In the genomic region with DNA sequence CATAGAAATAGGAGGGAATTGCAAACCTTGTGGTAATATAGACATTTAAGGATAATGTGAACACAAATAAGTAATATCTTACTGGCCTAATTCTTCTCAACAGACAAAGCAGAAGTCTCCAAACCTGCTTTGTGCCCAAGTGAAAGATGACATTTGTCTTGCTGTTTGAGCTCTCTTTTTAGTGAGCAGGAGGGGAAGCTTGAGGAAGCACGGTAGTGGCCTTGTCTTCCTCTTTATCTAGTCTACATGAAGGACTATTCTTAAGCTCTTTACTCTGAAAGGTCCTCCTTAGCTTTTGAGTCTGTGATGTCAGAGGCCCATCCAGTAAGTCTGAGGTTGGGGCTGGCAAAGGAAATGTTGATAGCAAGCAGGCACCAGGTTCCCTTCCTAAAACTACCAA, we compare ENCODE assay signal across 23 mouse cellular contexts. TPM values are rescaled to one million over a fixed set of nuclear protein-coding genes. Genes with fewer than 3 reads are reported as not detected.
DNase-seq lines count a peak whose midpoint lies in the region; ATAC-seq and TF ChIP-seq lines count a peak whose summit lies in the region.
"Had no signal": no experiment of that assay in that cellular context is flagged by ENCODE, and none has a peak within 500 bp of the region (broad histone marks: within the 10 kb centered on the region; RNA-seq: fewer than 3 reads in every experiment).

No protein-coding gene starts in this region.

- no peak overlapping the region for H3K9ac ChIP-seq in heart, adult 2 months (ENCODE audit: low read depth, low read length)
- H3K9ac ChIP-seq: embryonic facial prominence, embryonic 13.5 days; forebrain, embryonic 12.5 days; forebrain, postnatal 0 days; heart, embryonic 15.5 days; hindbrain, embryonic 14.5 days; intestine, embryonic 15.5 days had no signal

- TF ChIP-seq POLR2A in heart, adult 2 months (IDR thresholded peaks at IDR 0.05; ENCODE audit: insufficient read depth, low read depth, low read length) = no peak
- TF ChIP-seq POLR2A in cortical plate, adult 2 months (IDR thresholded peaks at IDR 0.05; ENCODE audit: extremely low read depth, insufficient read depth, low read length) = no peak

- peak; percentile 48 for DNase-seq in heart, adult 11 months
- DNase-seq in heart, adult 2 months = no peak
- peak; percentile 54 for DNase-seq in A20 (ENCODE audit: low read depth, low spot score)
- DNase-seq in gastrocnemius, adult 8-10 months (ENCODE audit: low spot score in 2 of 2) = no peak
- no peak for DNase-seq in gastrocnemius, postnatal 10 days
- no peak for DNase-seq in embryo, embryonic 11 days
- DNase-seq: adrenal gland, postnatal 14 days; cerebellum, adult 18-20 months; cerebellum, postnatal 10 days; forebrain, postnatal 0 days; gastrocnemius, postnatal 25 days; heart, adult 18-20 months; heart, postnatal 14 days had no signal

- no peaks in the 10 kb centered on the region; the same call in 1 of the 2 replicates for H3K79me2 ChIP-seq in heart, adult 2 months (replicated peaks; ENCODE audit: control insufficient read depth, insufficient read depth, low read length)

- no peak for TF ChIP-seq CTCF in heart, adult 2 months (IDR thresholded peaks at IDR 0.05)
- no peak for TF ChIP-seq CTCF in cortical plate, adult 2 months (IDR thresholded peaks at IDR 0.05; ENCODE audit: extremely low read depth, insufficient read depth, low read length)

- H3K4me1 ChIP-seq in heart, adult 2 months (ENCODE audit: control insufficient read depth, insufficient read depth, low read length) = peaks cover 4% of the 10 kb centered on the region
- no peaks in the 10 kb centered on the region for H3K4me1 ChIP-seq in cortical plate, adult 2 months (ENCODE audit: control insufficient read depth, insufficient read depth, low read length)
- H3K4me1 ChIP-seq: embryonic facial prominence, embryonic 13.5 days; forebrain, embryonic 12.5 days; hindbrain, embryonic 10.5 days; intestine, embryonic 15.5 days had no signal

- H3K4me3 ChIP-seq in heart, adult 2 months = no peak overlapping the region
- H3K4me3 ChIP-seq in cortical plate, adult 2 months (ENCODE audit: insufficient read depth, low read length) = no peak overlapping the region
- H3K4me3 ChIP-seq: embryonic facial prominence, embryonic 13.5 days; forebrain, embryonic 12.5 days; heart, embryonic 15.5 days; hindbrain, embryonic 10.5 days; intestine, embryonic 15.5 days had no signal

- H3K27ac ChIP-seq in heart, adult 2 months = no peak overlapping the region
- H3K27ac ChIP-seq in cortical plate, adult 2 months (ENCODE audit: insufficient read depth, low read length) = peak overlapping the region; percentile 47; the same call in 1 of the 2 replicates
- H3K27ac ChIP-seq: embryonic facial prominence, embryonic 13.5 days; forebrain, embryonic 12.5 days; heart, embryonic 15.5 days; hindbrain, embryonic 10.5 days; hindbrain, embryonic 14.5 days; intestine, embryonic 15.5 days had no signal

- peak; percentile 59 for ATAC-seq in megakaryocyte, adult 5-6 weeks (ENCODE audit: poor library complexity, severe bottlenecking)
- ATAC-seq: activated CD4-positive, CD25-positive, alpha-beta regulatory T cell, adult 4 months; forebrain, postnatal 0 days; intestine, embryonic 15.5 days; Patski had no signal

- H3K27me3 ChIP-seq in heart, adult 2 months (ENCODE audit: control insufficient read depth, insufficient read depth, low read length) = no peaks in the 10 kb centered on the region
- H3K27me3 ChIP-seq: embryonic facial prominence, embryonic 13.5 days; forebrain, embryonic 12.5 days; heart, embryonic 15.5 days; intestine, embryonic 15.5 days; Patski had no signal

- 34% methylated on average over 1 of the region's 1 CpGs for WGBS in heart, adult 2 months

- TF ChIP-seq EP300 in heart, adult 2 months (IDR thresholded peaks at IDR 0.05; ENCODE audit: insufficient read depth, low read depth, low read length) = no peak

- intact Hi-C loops in heart, adult 2 months (cut with DNase I) = no loop called here

- H3K36me3 ChIP-seq in heart, adult 2 months (ENCODE audit: control insufficient read depth, insufficient read depth, low read length) = peaks cover 9% of the 10 kb centered on the region
- H3K36me3 ChIP-seq: embryonic facial prominence, embryonic 13.5 days; forebrain, embryonic 12.5 days; heart, embryonic 15.5 days; hindbrain, embryonic 10.5 days; intestine, embryonic 15.5 days had no signal

RNA-seq across cellular contexts. Expression of a gene that starts 43.1 kb away (rescaled TPM):
- 10 to 100 TPM; 27.2 to 27.4 TPM for total RNA-seq in heart, adult 2 months (2021)
- polyA plus RNA-seq in heart, adult 2 months (2012; rRNA removed) = 10.4 and 28.1 TPM in 2 replicates
- 11.1 and 12.7 TPM in 2 replicates for polyA plus RNA-seq in cortical plate, adult 2 months (2012; rRNA removed)
- 0.30 TPM in 1 of 2 replicates, not detected in the other for total RNA-seq in megakaryocyte, adult 5-6 weeks (2015)
- 0.04 and 0.12 TPM in 2 replicates for total RNA-seq in megakaryocyte, adult 5-6 weeks (2017)
- total RNA-seq in gastrocnemius, adult 8-10 months (2022) = 10 to 100 TPM; 25.1 to 34.5 (median 30.4) TPM
- total RNA-seq in gastrocnemius, postnatal 10 days (2021) = 10 to 100 TPM; 38.2 to 39.7 TPM

Comparison
In these comparisons a context has a peak if more than half of its experiments do, and no peak if none do; other contexts are left out.
1. DNase-seq: peak in heart, adult 11 months (single experiment) and A20 (single experiment); none in heart, adult 2 months (0 of 2), gastrocnemius, adult 8-10 months (0 of 2), gastrocnemius, postnatal 10 days (single experiment) and embryo, embryonic 11 days (single experiment).
2. RNA of a gene that starts 43.1 kb away (total RNA-seq): 38.2 to 39.7 TPM in gastrocnemius, postnatal 10 days, 25.1 to 34.5 TPM in gastrocnemius, adult 8-10 months and 27.2 to 27.4 TPM in heart, adult 2 months; 0.04 to 0.30 TPM in megakaryocyte, adult 5-6 weeks; every median in the first group is over 10 times any median in the second.